Mouse (Mus musculus): ENCODE measurements around the gene Alg1. TPM values are rescaled to one million over a fixed set of nuclear protein-coding genes. Genes with fewer than 3 reads are reported as not detected.
A peak's percentile ranks its signal among the peaks of the same experiment; 100 is the strongest.

Alg1 gene
- 11.2 and 11.8 TPM in 2 replicates for polyA plus RNA-seq (2015; fragmentation: Nextera tagmentation; extraction: Ambion mirVana)

- H3K27me3 ChIP-seq (ENCODE audit: control insufficient read depth, insufficient read depth, low read depth, low read length) = no peaks in the 10 kb centered on the region
These were observed at the start of gene Alg1 for GRCm38 (mm10) chr16:5233418-5234313. Gene Alg1, plus strand, starts transcription at chr16:5233621.

GRCm38 (mm10) chr16:5184101-5184500 lies 49.3 kb upstream of the Alg1 start:
- Histone ChIP-seq H3K4me2 (ENCODE audit: low read depth, low read length) (no peak overlapping the region), H3K9ac (ENCODE audit: low read depth, low read length) (no peak overlapping the region), H3K36me3 (ENCODE audit: control insufficient read depth, insufficient read depth) (no peaks in the 10 kb centered on the region), H3K9me3 (replicated peaks; ENCODE audit: control insufficient read depth, low read length) (no peaks in the 10 kb centered on the region), H3K4me3 (ENCODE audit: low read depth, low read length) (no peak overlapping the region), H3K27ac (ENCODE audit: low read length) (no peak overlapping the region), H3K4me1 (ENCODE audit: control insufficient read depth, low read depth, low read length) (no peaks in the 10 kb centered on the region), H3K27me3 (ENCODE audit: control insufficient read depth, insufficient read depth, low read depth, low read length) (no peaks in the 10 kb centered on the region)
- no peak for ATAC-seq (ENCODE audit: low read depth)
- 38% methylated on average over 8 of the region's 8 CpGs for WGBS (ENCODE audit: insufficient replicate concordance)

More at GRCm38 (mm10) chr16:5233418-5234313, at the start of gene Alg1:
- ATAC-seq (ENCODE audit: low read depth) = peak; percentile 95
- peak within 1 kb of the TSS; percentile 74 for H3K9ac ChIP-seq (ENCODE audit: low read depth, low read length)
- WGBS (ENCODE audit: insufficient replicate concordance) = 1% methylated on average over 47 of the region's 47 CpGs
- peak within 1 kb of the TSS; percentile 24 for H3K27ac ChIP-seq (ENCODE audit: low read length)
- no peaks in the 10 kb centered on the region for H3K9me3 ChIP-seq (replicated peaks; ENCODE audit: control insufficient read depth, low read length)
- peak within 1 kb of the TSS; percentile 85 for H3K4me2 ChIP-seq (ENCODE audit: low read depth, low read length)
- H3K4me1 ChIP-seq (ENCODE audit: control insufficient read depth, low read depth, low read length) = peaks cover 10% of the 10 kb centered on the region
- peak within 1 kb of the TSS; percentile 81 for H3K4me3 ChIP-seq (ENCODE audit: low read depth, low read length)
- no peaks in the 10 kb centered on the region for H3K36me3 ChIP-seq (ENCODE audit: control insufficient read depth, insufficient read depth)

GRCm38 (mm10) chr16:5184956-5185355 lies 48.5 kb upstream of the Alg1 start:
- ATAC-seq (ENCODE audit: low read depth) = no peak
- H3K4me3 ChIP-seq (ENCODE audit: low read depth, low read length) = no peak overlapping the region
- WGBS (ENCODE audit: insufficient replicate concordance) = 65% methylated on average over 5 of the region's 5 CpGs
- H3K27me3 ChIP-seq (ENCODE audit: control insufficient read depth, insufficient read depth, low read depth, low read length) = no peaks in the 10 kb centered on the region
- H3K9me3 ChIP-seq (replicated peaks; ENCODE audit: control insufficient read depth, low read length) = no peaks in the 10 kb centered on the region
- no peaks in the 10 kb centered on the region for H3K36me3 ChIP-seq (ENCODE audit: control insufficient read depth, insufficient read depth)
- H3K9ac ChIP-seq (ENCODE audit: low read depth, low read length) = no peak overlapping the region
- H3K27ac ChIP-seq (ENCODE audit: low read length) = no peak overlapping the region
- no peak overlapping the region for H3K4me2 ChIP-seq (ENCODE audit: low read depth, low read length)
- H3K4me1 ChIP-seq (ENCODE audit: control insufficient read depth, low read depth, low read length) = no peaks in the 10 kb centered on the region

- H3K36me3 ChIP-seq (ENCODE audit: control insufficient read depth, insufficient read depth) = no peaks in the 10 kb centered on the region
- H3K27ac ChIP-seq (ENCODE audit: low read length) = no peak overlapping the region
- H3K27me3 ChIP-seq (ENCODE audit: control insufficient read depth, insufficient read depth, low read depth, low read length) = no peaks in the 10 kb centered on the region
- H3K9ac ChIP-seq (ENCODE audit: low read depth, low read length) = no peak overlapping the region
- no peak for ATAC-seq (ENCODE audit: low read depth)
- H3K9me3 ChIP-seq (replicated peaks; ENCODE audit: control insufficient read depth, low read length) = no peaks in the 10 kb centered on the region
- WGBS (ENCODE audit: insufficient replicate concordance) = 60% methylated on average over 7 of the region's 7 CpGs
- H3K4me1 ChIP-seq (ENCODE audit: control insufficient read depth, low read depth, low read length) = no peaks in the 10 kb centered on the region
- H3K4me2 ChIP-seq (ENCODE audit: low read depth, low read length) = no peak overlapping the region
- no peak overlapping the region for H3K4me3 ChIP-seq (ENCODE audit: low read depth, low read length)
These were observed 47.7 kb upstream of the Alg1 start for GRCm38 (mm10) chr16:5185691-5186090.

GRCm38 (mm10) chr16:5186234-5186633 lies 47.2 kb upstream of the Alg1 start:
- no peaks in the 10 kb centered on the region for H3K27me3 ChIP-seq (ENCODE audit: control insufficient read depth, insufficient read depth, low read depth, low read length)
- H3K9me3 ChIP-seq (replicated peaks; ENCODE audit: control insufficient read depth, low read length) = no peaks in the 10 kb centered on the region
- WGBS (ENCODE audit: insufficient replicate concordance) = 49% methylated on average over 7 of the region's 7 CpGs
- no peak for ATAC-seq (ENCODE audit: low read depth)
- H3K9ac ChIP-seq (ENCODE audit: low read depth, low read length) = no peak overlapping the region
- no peak overlapping the region for H3K4me3 ChIP-seq (ENCODE audit: low read depth, low read length)
- H3K4me1 ChIP-seq (ENCODE audit: control insufficient read depth, low read depth, low read length) = no peaks in the 10 kb centered on the region
- no peak overlapping the region for H3K4me2 ChIP-seq (ENCODE audit: low read depth, low read length)
- no peak overlapping the region for H3K27ac ChIP-seq (ENCODE audit: low read length)
- no peaks in the 10 kb centered on the region for H3K36me3 ChIP-seq (ENCODE audit: control insufficient read depth, insufficient read depth)

- no peak overlapping the region for H3K4me3 ChIP-seq (ENCODE audit: low read depth, low read length)
- H3K36me3 ChIP-seq (ENCODE audit: control insufficient read depth, insufficient read depth) = peaks cover 5% of the 10 kb centered on the region
- H3K27me3 ChIP-seq (ENCODE audit: control insufficient read depth, insufficient read depth, low read depth, low read length) = no peaks in the 10 kb centered on the region
- no peak overlapping the region for H3K27ac ChIP-seq (ENCODE audit: low read length)
- no peak overlapping the region for H3K9ac ChIP-seq (ENCODE audit: low read depth, low read length)
- no peaks in the 10 kb centered on the region for H3K9me3 ChIP-seq (replicated peaks; ENCODE audit: control insufficient read depth, low read length)
- H3K4me1 ChIP-seq (ENCODE audit: control insufficient read depth, low read depth, low read length) = no peaks in the 10 kb centered on the region
- 18% methylated on average over 6 of the region's 6 CpGs for WGBS (ENCODE audit: insufficient replicate concordance)
- H3K4me2 ChIP-seq (ENCODE audit: low read depth, low read length) = no peak overlapping the region
- ATAC-seq (ENCODE audit: low read depth) = no peak
These were observed 38.3 kb upstream of the Alg1 start for GRCm38 (mm10) chr16:5195080-5195479.

- Histone ChIP-seq H3K9ac (ENCODE audit: low read depth, low read length) (peak overlapping the region; percentile 73; the same call in 1 of the 2 replicates), H3K4me1 (ENCODE audit: control insufficient read depth, low read depth, low read length) (peaks cover 7% of the 10 kb centered on the region), H3K9me3 (replicated peaks; ENCODE audit: control insufficient read depth, low read length) (no peaks in the 10 kb centered on the region), H3K4me3 (ENCODE audit: low read depth, low read length) (peak overlapping the region; percentile 80), H3K27ac (ENCODE audit: low read length) (peak overlapping the region; percentile 29; the same call in 1 of the 2 replicates), H3K4me2 (ENCODE audit: low read depth, low read length) (peak overlapping the region; percentile 93), H3K27me3 (ENCODE audit: control insufficient read depth, insufficient read depth, low read depth, low read length) (no peaks in the 10 kb centered on the region), H3K36me3 (ENCODE audit: control insufficient read depth, insufficient read depth) (peaks cover 5% of the 10 kb centered on the region)
- 12% methylated on average over 4 of the region's 4 CpGs for WGBS (ENCODE audit: insufficient replicate concordance)
- no peak for ATAC-seq (ENCODE audit: low read depth)
These were observed 30.7 kb upstream of the Alg1 start for GRCm38 (mm10) chr16:5202681-5203080.

GRCm38 (mm10) chr16:5203200-5203599 lies 30.2 kb upstream of the Alg1 start:
- WGBS (ENCODE audit: insufficient replicate concordance) = under 1% methylated on average over 36 of the region's 36 CpGs
- Histone ChIP-seq H3K4me1 (ENCODE audit: control insufficient read depth, low read depth, low read length) (peaks cover 7% of the 10 kb centered on the region), H3K4me2 (ENCODE audit: low read depth, low read length) (peak overlapping the region; percentile 93)

More at GRCm38 (mm10) chr16:5203200-5203599, 30.2 kb upstream of the Alg1 start:
- Histone ChIP-seq H3K27me3 (ENCODE audit: control insufficient read depth, insufficient read depth, low read depth, low read length) (no peaks in the 10 kb centered on the region), H3K9ac (ENCODE audit: low read depth, low read length) (peak overlapping the region; percentile 73), H3K4me3 (ENCODE audit: low read depth, low read length) (peak overlapping the region; percentile 80), H3K36me3 (ENCODE audit: control insufficient read depth, insufficient read depth) (peaks cover 5% of the 10 kb centered on the region), H3K27ac (ENCODE audit: low read length) (peak overlapping the region; percentile 33; the same call in 1 of the 2 replicates), H3K9me3 (replicated peaks; ENCODE audit: control insufficient read depth, low read length) (no peaks in the 10 kb centered on the region)
- peak; percentile 42 for ATAC-seq (ENCODE audit: low read depth)

All from liver, embryonic 16.5 days (tissue).